ENCODE assay signal across 9 mouse cellular contexts in genomic region chr5:150583622-150584336, GRCm38 (mm10). TPM values are rescaled to one million over a fixed set of nuclear protein-coding genes. Genes with fewer than 3 reads are reported as not detected.
DNase-seq lines count a peak whose midpoint lies in the region; ATAC-seq and TF ChIP-seq lines count a peak whose summit lies in the region.
"Had no signal": no experiment of that assay in that cellular context is flagged by ENCODE, and none has a peak within 500 bp of the region (broad histone marks: within the 10 kb centered on the region; RNA-seq: fewer than 3 reads in every experiment).

No protein-coding gene starts in this region.

- 0 out of 2 replicates have a peak, but pooled peaks have one; percentile 35 for ATAC-seq in lung, embryonic 15.5 days (ENCODE audit: borderline replicate concordance, extremely low read depth, low FRiP score, low TSS enrichment)
- no peak for ATAC-seq in forebrain, embryonic 11.5 days (replicated peaks; ENCODE audit: low FRiP score)

- peak; percentile 77 for DNase-seq in gastrocnemius, adult 2 months
- no peak for DNase-seq in gastrocnemius, postnatal 4 days (ENCODE audit: low spot score in 2 of 2)
- DNase-seq in cerebellum, postnatal 10 days: peak; percentile 30 to 40
- no peak for DNase-seq in limb, embryonic 10.5 days (ENCODE audit: low spot score)
- DNase-seq in spleen, postnatal 4 days (ENCODE audit: low spot score in 2 of 2): no peak
- DNase-seq in forebrain, embryonic 11.5 days (ENCODE audit: low spot score): no peak

- H3K9ac ChIP-seq in lung, embryonic 15.5 days: no peak overlapping the region
- no peak overlapping the region for H3K9ac ChIP-seq in forebrain, embryonic 11.5 days (ENCODE audit: low read length)
- H3K9ac ChIP-seq: embryonic facial prominence, embryonic 13.5 days had no signal

- no peaks in the 10 kb centered on the region for H3K27me3 ChIP-seq in C2C12 (ENCODE audit: control insufficient read depth, insufficient read depth, insufficient read length)
- no peaks in the 10 kb centered on the region for H3K27me3 ChIP-seq in lung, embryonic 15.5 days
- no peaks in the 10 kb centered on the region for H3K27me3 ChIP-seq in limb, embryonic 10.5 days (ENCODE audit: low read depth, poor library complexity, severe bottlenecking)
- no peaks in the 10 kb centered on the region for H3K27me3 ChIP-seq in forebrain, embryonic 11.5 days (ENCODE audit: control insufficient read depth, insufficient read depth, low read length)
- H3K27me3 ChIP-seq: embryonic facial prominence, embryonic 13.5 days had no signal

- H3K79me2 ChIP-seq in C2C12 (ENCODE audit: control insufficient read depth, insufficient read depth): no peaks in the 10 kb centered on the region

- H3K36me3 ChIP-seq in C2C12 (ENCODE audit: control insufficient read depth, insufficient read depth): no peaks in the 10 kb centered on the region
- H3K36me3 ChIP-seq in lung, embryonic 15.5 days: no peaks in the 10 kb centered on the region
- no peaks in the 10 kb centered on the region for H3K36me3 ChIP-seq in limb, embryonic 10.5 days
- H3K36me3 ChIP-seq in forebrain, embryonic 11.5 days (ENCODE audit: control insufficient read depth, insufficient read depth, low read length): no peaks in the 10 kb centered on the region
- H3K36me3 ChIP-seq: embryonic facial prominence, embryonic 13.5 days had no signal

- no peaks in the 10 kb centered on the region for H3K79me3 ChIP-seq in C2C12 (ENCODE audit: low read depth)

- no peak overlapping the region for H3ac ChIP-seq in C2C12 (ENCODE audit: control insufficient read depth, insufficient read length, low read depth)

- H3K4me1 ChIP-seq in lung, embryonic 15.5 days: 0 out of 2 replicates have a peak, but pooled peaks cover 5% of the 10 kb centered on the region
- H3K4me1 ChIP-seq in limb, embryonic 10.5 days: peaks cover 6% of the 10 kb centered on the region; the same call in 1 of the 2 replicates
- H3K4me1 ChIP-seq in forebrain, embryonic 11.5 days (replicated peaks; ENCODE audit: control insufficient read depth, insufficient read depth, low read length): no peaks in the 10 kb centered on the region

- H3K27ac ChIP-seq in gastrocnemius, adult 2 months: no peak overlapping the region; the same call in 1 of the 2 replicates
- no peak overlapping the region for H3K27ac ChIP-seq in lung, embryonic 15.5 days
- H3K27ac ChIP-seq in limb, embryonic 10.5 days: no peak overlapping the region
- no peak overlapping the region for H3K27ac ChIP-seq in forebrain, embryonic 11.5 days (ENCODE audit: low read depth, low read length)
- H3K27ac ChIP-seq: embryonic facial prominence, embryonic 13.5 days had no signal

- H3K9me3 ChIP-seq in lung, embryonic 15.5 days: no peaks in the 10 kb centered on the region
- no peaks in the 10 kb centered on the region for H3K9me3 ChIP-seq in limb, embryonic 10.5 days (replicated peaks)
- H3K9me3 ChIP-seq in forebrain, embryonic 11.5 days (ENCODE audit: control insufficient read depth, low read length): no peaks in the 10 kb centered on the region
- H3K9me3 ChIP-seq: embryonic facial prominence, embryonic 13.5 days had no signal

- H3K4me2 ChIP-seq in lung, embryonic 15.5 days: no peak overlapping the region
- H3K4me2 ChIP-seq in forebrain, embryonic 11.5 days (ENCODE audit: low read depth, low read length, severe bottlenecking): no peak overlapping the region
- H3K4me2 ChIP-seq: embryonic facial prominence, embryonic 13.5 days had no signal

- intact Hi-C loops in gastrocnemius, adult 2 months (cut with DNase I): no loop called here

- whole genome bisulfite sequencing in lung, embryonic 15.5 days: 43% methylated on average over 5 of the region's 5 CpGs
- WGBS in limb, embryonic 10.5 days: 84% methylated on average over 5 of the region's 5 CpGs
- 77% methylated on average over 5 of the region's 5 CpGs for WGBS in forebrain, embryonic 11.5 days

- H3K4me3 ChIP-seq in gastrocnemius, adult 2 months: no peak overlapping the region
- no peak overlapping the region for H3K4me3 ChIP-seq in C2C12 (ENCODE audit: insufficient read depth, poor library complexity, severe bottlenecking)
- H3K4me3 ChIP-seq in lung, embryonic 15.5 days: no peak overlapping the region
- H3K4me3 ChIP-seq in limb, embryonic 10.5 days: no peak overlapping the region
- H3K4me3 ChIP-seq in forebrain, embryonic 11.5 days (ENCODE audit: low read depth, low read length): no peak overlapping the region
- H3K4me3 ChIP-seq: embryonic facial prominence, embryonic 13.5 days had no signal

- no peak for TF ChIP-seq CTCF in gastrocnemius, adult 2 months (IDR thresholded peaks at IDR 0.05)
- no peak for TF ChIP-seq CTCF in C2C12 (IDR thresholded peaks at IDR 0.05; ENCODE audit: control insufficient read depth, insufficient read depth, insufficient read length)

TF ChIP-seq in C2C12, 6 proteins besides CTCF, POLR2A, EP300 and RAD21:
- TF ChIP-seq MYOG (IDR thresholded peaks at IDR 0.05; ENCODE audit: control insufficient read depth, extremely low read depth, insufficient read length): no peak
- no peak for TF ChIP-seq FOSL1 (IDR thresholded peaks at IDR 0.05; ENCODE audit: insufficient read depth, low read length, poor library complexity, severe bottlenecking)
- no peak for TF ChIP-seq MAX (IDR thresholded peaks at IDR 0.05)
- peak; percentile 24 for TF ChIP-seq CEBPB (IDR thresholded peaks at IDR 0.05; ENCODE audit: low read depth)
- TF ChIP-seq MYOD1 (IDR thresholded peaks at IDR 0.05; ENCODE audit: control insufficient read depth, insufficient read length, low read depth): no peak
- TF ChIP-seq USF1 (IDR thresholded peaks at IDR 0.05; ENCODE audit: low read depth): no peak
TF ChIP-seq in C2C12: peak in this region for 1.

RNA-seq across cellular contexts. Expression of gene N4bp2l1, which starts 13.2 kb away (rescaled TPM):
- 1 to 10 TPM; 3.0 to 3.8 TPM for total RNA-seq in gastrocnemius, adult 2 months (2021)
- total RNA-seq in gastrocnemius, postnatal 4 days (2021): 1 to 10 TPM; 3.5 to 3.9 TPM
- 0.33 TPM for polyA plus RNA-seq in C2C12 (2012; fragmentation: generic; extraction: Trizol)
- 4.7 and 5.8 TPM in 2 replicates for polyA plus RNA-seq in lung, embryonic 15.5 days (2015; fragmentation: Nextera tagmentation; extraction: Ambion mirVana)
- 2.4 and 2.7 TPM in 2 replicates for polyA plus RNA-seq in limb, embryonic 10.5 days (2016; fragmentation: Nextera tagmentation; extraction: Ambion mirVana)
- 3.2 and 3.3 TPM in 2 replicates for polyA plus RNA-seq in forebrain, embryonic 11.5 days (2014; fragmentation: Nextera tagmentation; extraction: Ambion mirVana)

Comparison
In these comparisons a context has a peak if more than half of its experiments do, and no peak if none do; other contexts are left out.
1. DNase-seq: peak in gastrocnemius, adult 2 months (single experiment) and cerebellum, postnatal 10 days (2 of 2); none in gastrocnemius, postnatal 4 days (0 of 2), limb, embryonic 10.5 days (single experiment), spleen, postnatal 4 days (0 of 2) and forebrain, embryonic 11.5 days (single experiment).